ENCODE assay signal across 15 mouse cellular contexts in genomic region chr4:120589070-120589469, GRCm38 (mm10). TPM values are rescaled to one million over a fixed set of nuclear protein-coding genes. Genes with fewer than 3 reads are reported as not detected.
DNase-seq lines count a peak whose midpoint lies in the region; ATAC-seq and TF ChIP-seq lines count a peak whose summit lies in the region.
"Had no signal": no experiment of that assay in that cellular context is flagged by ENCODE, and none has a peak within 500 bp of the region (broad histone marks: within the 10 kb centered on the region; RNA-seq: fewer than 3 reads in every experiment).

No protein-coding gene starts in this region.

- no peak overlapping the region for H3K4me3 ChIP-seq in forebrain, embryonic 11.5 days (ENCODE audit: low read depth, low read length)
- no peak overlapping the region for H3K4me3 ChIP-seq in forebrain, embryonic 15.5 days
- no peak overlapping the region for H3K4me3 ChIP-seq in lung, adult 2 months (replicated peaks; ENCODE audit: extremely low read depth, low read depth, low read length)
- H3K4me3 ChIP-seq in liver, postnatal 0 days (ENCODE audit: low read depth, low read length): peak overlapping the region; percentile 17
- H3K4me3 ChIP-seq in limb, embryonic 10.5 days: no peak overlapping the region
- H3K4me3 ChIP-seq: embryonic facial prominence, embryonic 12.5 days; hindbrain, embryonic 10.5 days; lung, embryonic 15.5 days had no signal

- peaks cover 8% of the 10 kb centered on the region; the same call in 1 of the 2 replicates for H3K27me3 ChIP-seq in forebrain, embryonic 11.5 days (ENCODE audit: control insufficient read depth, insufficient read depth, low read length)
- 0 out of 2 replicates have a peak, but pooled peaks cover 7% of the 10 kb centered on the region for H3K27me3 ChIP-seq in forebrain, embryonic 15.5 days
- H3K27me3 ChIP-seq in liver, postnatal 0 days (ENCODE audit: insufficient read depth, low read length): no peaks in the 10 kb centered on the region
- H3K27me3 ChIP-seq in limb, embryonic 10.5 days (ENCODE audit: low read depth, poor library complexity, severe bottlenecking): peaks cover 30% of the 10 kb centered on the region
- H3K27me3 ChIP-seq: lung, embryonic 15.5 days had no signal

- no peak for DNase-seq in forebrain, embryonic 11.5 days (ENCODE audit: low spot score)
- DNase-seq in lung, adult 2 months: peak; percentile 6
- no peak for DNase-seq in lung, postnatal 10 days
- peak; percentile 3 to 9 for DNase-seq in B cell, adult 2 months
- DNase-seq in liver, postnatal 0 days: no peak
- DNase-seq in yolk sac, embryonic 10.5 days (ENCODE audit: low spot score): no peak
- no peak for DNase-seq in limb, embryonic 10.5 days (ENCODE audit: low spot score)

- 4% methylated on average over 3 of the region's 3 CpGs for WGBS in forebrain, embryonic 11.5 days
- 9% methylated on average over 3 of the region's 3 CpGs for WGBS in forebrain, embryonic 15.5 days
- 29% methylated on average over 3 of the region's 3 CpGs for WGBS in lung, adult 2 months
- 18% methylated on average over 3 of the region's 3 CpGs for WGBS in liver, postnatal 0 days (ENCODE audit: insufficient replicate concordance)
- 13% methylated on average over 3 of the region's 3 CpGs for WGBS in limb, embryonic 10.5 days

- H3K9me3 ChIP-seq in forebrain, embryonic 11.5 days (ENCODE audit: control insufficient read depth, low read length): no peaks in the 10 kb centered on the region
- no peaks in the 10 kb centered on the region for H3K9me3 ChIP-seq in forebrain, embryonic 15.5 days
- no peaks in the 10 kb centered on the region for H3K9me3 ChIP-seq in liver, postnatal 0 days (ENCODE audit: low read length)
- no peaks in the 10 kb centered on the region for H3K9me3 ChIP-seq in limb, embryonic 10.5 days (replicated peaks)
- H3K9me3 ChIP-seq: embryonic facial prominence, embryonic 12.5 days; hindbrain, embryonic 10.5 days; lung, embryonic 15.5 days had no signal

- no peaks in the 10 kb centered on the region for H3K4me1 ChIP-seq in forebrain, embryonic 11.5 days (replicated peaks; ENCODE audit: control insufficient read depth, insufficient read depth, low read length)
- no peaks in the 10 kb centered on the region for H3K4me1 ChIP-seq in forebrain, embryonic 15.5 days
- no peaks in the 10 kb centered on the region for H3K4me1 ChIP-seq in lung, adult 2 months (ENCODE audit: control insufficient read depth, insufficient read depth, low read length)
- peaks cover 14% of the 10 kb centered on the region for H3K4me1 ChIP-seq in liver, postnatal 0 days (ENCODE audit: insufficient read depth)
- H3K4me1 ChIP-seq in limb, embryonic 10.5 days: peaks cover 5% of the 10 kb centered on the region; the same call in 1 of the 2 replicates
- H3K4me1 ChIP-seq: embryonic facial prominence, embryonic 12.5 days had no signal

- no peak for TF ChIP-seq CTCF in lung, adult 2 months (IDR thresholded peaks at IDR 0.05; ENCODE audit: insufficient read depth, low read length)
- TF ChIP-seq CTCF in liver, postnatal 0 days (IDR thresholded peaks at IDR 0.05; ENCODE audit: low read depth): no peak

- no peak for TF ChIP-seq POLR2A in lung, adult 2 months (IDR thresholded peaks at IDR 0.05; ENCODE audit: borderline replicate concordance, extremely low read depth, low read depth, low read length)

- no peak overlapping the region for H3K27ac ChIP-seq in forebrain, embryonic 11.5 days (ENCODE audit: low read depth, low read length)
- no peak overlapping the region for H3K27ac ChIP-seq in forebrain, embryonic 15.5 days (replicated peaks)
- H3K27ac ChIP-seq in liver, postnatal 0 days (ENCODE audit: low read depth): no peak overlapping the region
- no peak overlapping the region for H3K27ac ChIP-seq in limb, embryonic 10.5 days
- H3K27ac ChIP-seq: embryonic facial prominence, embryonic 12.5 days; lung, embryonic 15.5 days had no signal

- no peak overlapping the region for H3K4me2 ChIP-seq in forebrain, embryonic 11.5 days (ENCODE audit: low read depth, low read length, severe bottlenecking)
- no peak overlapping the region for H3K4me2 ChIP-seq in forebrain, embryonic 15.5 days (replicated peaks)
- H3K4me2 ChIP-seq in liver, postnatal 0 days (ENCODE audit: low read depth, low read length): peak overlapping the region; percentile 43
- H3K4me2 ChIP-seq: embryonic facial prominence, embryonic 12.5 days; lung, embryonic 15.5 days had no signal

- no peak for ATAC-seq in forebrain, embryonic 11.5 days (replicated peaks; ENCODE audit: low FRiP score)
- no peak for ATAC-seq in forebrain, embryonic 15.5 days (replicated peaks)
- peak; percentile 17; the same call in 1 of the 2 replicates for ATAC-seq in liver, postnatal 0 days

- H3K36me3 ChIP-seq in forebrain, embryonic 11.5 days (ENCODE audit: control insufficient read depth, insufficient read depth, low read length): no peaks in the 10 kb centered on the region
- no peaks in the 10 kb centered on the region for H3K36me3 ChIP-seq in forebrain, embryonic 15.5 days
- H3K36me3 ChIP-seq in liver, postnatal 0 days (replicated peaks; ENCODE audit: insufficient read depth, low read length): no peaks in the 10 kb centered on the region
- H3K36me3 ChIP-seq in limb, embryonic 10.5 days: no peaks in the 10 kb centered on the region
- H3K36me3 ChIP-seq: embryonic facial prominence, embryonic 12.5 days; hindbrain, embryonic 10.5 days; lung, embryonic 15.5 days had no signal

- TF ChIP-seq EP300 in liver, postnatal 0 days (IDR thresholded peaks at IDR 0.05; ENCODE audit: low read depth): no peak

- peak overlapping the region; percentile 17; the same call in 1 of the 2 replicates for H3K9ac ChIP-seq in forebrain, embryonic 11.5 days (ENCODE audit: low read length)
- no peak overlapping the region; the same call in 1 of the 2 replicates for H3K9ac ChIP-seq in forebrain, embryonic 15.5 days (replicated peaks)
- H3K9ac ChIP-seq in liver, postnatal 0 days (replicated peaks): 0 out of 2 replicates have a peak overlapping the region, but pooled peaks have one; percentile 26
- H3K9ac ChIP-seq: embryonic facial prominence, embryonic 12.5 days; lung, embryonic 15.5 days had no signal

RNA-seq across cellular contexts. Expression of gene Gm8439, which starts 0.5 kb away (rescaled TPM):
- polyA plus RNA-seq in forebrain, embryonic 11.5 days (2014; fragmentation: Nextera tagmentation; extraction: Ambion mirVana): not detected in 2 replicates
- polyA plus RNA-seq in forebrain, embryonic 15.5 days (2015; fragmentation: Nextera tagmentation; extraction: Ambion mirVana): not detected in 2 replicates
- not detected in 2 replicates for polyA plus RNA-seq in lung, adult 2 months (2012; rRNA removed)
- 0.30 and 0.40 TPM in 2 replicates for polyA plus RNA-seq in liver, postnatal 0 days (2015; fragmentation: Nextera tagmentation; extraction: Ambion mirVana)
- polyA plus RNA-seq in limb, embryonic 10.5 days (2016; fragmentation: Nextera tagmentation; extraction: Ambion mirVana): not detected in 2 replicates
- polyA plus RNA-seq: embryonic facial prominence, embryonic 12.5 days; heart, embryonic 14.5 days; hindbrain, embryonic 10.5 days; inflammation-experienced regulatory T-cells, adult 6 months; lung, embryonic 15.5 days; midbrain, embryonic 14.5 days; thymus, postnatal 0 days had no signal

RNA-seq across cellular contexts. Expression of gene Ctps, which starts 19.0 kb away (rescaled TPM):
- polyA plus RNA-seq in forebrain, embryonic 11.5 days (2014; fragmentation: Nextera tagmentation; extraction: Ambion mirVana): 142 and 149 TPM in 2 replicates
- polyA plus RNA-seq in forebrain, embryonic 15.5 days (2015; fragmentation: Nextera tagmentation; extraction: Ambion mirVana): 96.1 and 97.7 TPM in 2 replicates
- 7.7 and 10.2 TPM in 2 replicates for polyA plus RNA-seq in lung, adult 2 months (2012; rRNA removed)
- polyA plus RNA-seq in liver, postnatal 0 days (2015; fragmentation: Nextera tagmentation; extraction: Ambion mirVana): 13.8 and 14.5 TPM in 2 replicates
- polyA plus RNA-seq in limb, embryonic 10.5 days (2016; fragmentation: Nextera tagmentation; extraction: Ambion mirVana): 135 and 158 TPM in 2 replicates

RNA-seq across cellular contexts. Expression of gene Slfnl1, which starts 57.0 kb away (rescaled TPM):
- not detected in 2 replicates for polyA plus RNA-seq in forebrain, embryonic 11.5 days (2014; fragmentation: Nextera tagmentation; extraction: Ambion mirVana)
- not detected in 2 replicates for polyA plus RNA-seq in forebrain, embryonic 15.5 days (2015; fragmentation: Nextera tagmentation; extraction: Ambion mirVana)
- 0.12 and 0.26 TPM in 2 replicates for polyA plus RNA-seq in lung, adult 2 months (2012; rRNA removed)
- polyA plus RNA-seq in liver, postnatal 0 days (2015; fragmentation: Nextera tagmentation; extraction: Ambion mirVana): not detected in 2 replicates
- not detected in 2 replicates for polyA plus RNA-seq in limb, embryonic 10.5 days (2016; fragmentation: Nextera tagmentation; extraction: Ambion mirVana)
- polyA plus RNA-seq: embryonic facial prominence, embryonic 12.5 days; heart, embryonic 14.5 days; hindbrain, embryonic 10.5 days; inflammation-experienced regulatory T-cells, adult 6 months; lung, embryonic 15.5 days; midbrain, embryonic 14.5 days; thymus, postnatal 0 days had no signal

Comparison
In these comparisons a context has a peak if more than half of its experiments do, and no peak if none do; other contexts are left out.
1. DNase-seq: peak in lung, adult 2 months (single experiment) and B cell, adult 2 months (2 of 2); none in forebrain, embryonic 11.5 days (single experiment), lung, postnatal 10 days (single experiment), liver, postnatal 0 days (single experiment), yolk sac, embryonic 10.5 days (single experiment) and limb, embryonic 10.5 days (single experiment).